Mouse (Mus musculus): ENCODE results near the gene Trp53i11.

Trp53i11 gene

GRCm38 (mm10) chr2:93171929-93172328 lies 15.4 kb upstream of the Trp53i11 start:
- DNase-seq (ENCODE audit: low spot score): no peak

- DNase-seq (ENCODE audit: low spot score): no peak
These were observed 14.9 kb upstream of the Trp53i11 start for GRCm38 (mm10) chr2:93172460-93172859.

GRCm38 (mm10) chr2:93174159-93174558 lies 13.2 kb upstream of the Trp53i11 start:
- DNase-seq (ENCODE audit: low spot score): peak; percentile 69

GRCm38 (mm10) chr2:93175278-93175677 lies 12.1 kb upstream of the Trp53i11 start:
- DNase-seq (ENCODE audit: low spot score): no peak

GRCm38 (mm10) chr2:93175721-93176120 lies 11.6 kb upstream of the Trp53i11 start:
- no peak for DNase-seq (ENCODE audit: low spot score)

- DNase-seq (ENCODE audit: low spot score): no peak
These were observed 11.1 kb upstream of the Trp53i11 start for GRCm38 (mm10) chr2:93176193-93176798.

GRCm38 (mm10) chr2:93176871-93177667 lies 10.3 kb upstream of the Trp53i11 start:
- DNase-seq (ENCODE audit: low spot score): peak; percentile 86

- DNase-seq (ENCODE audit: low spot score): no peak
These were observed 9.6 kb upstream of the Trp53i11 start for GRCm38 (mm10) chr2:93177668-93178312.

- DNase-seq (ENCODE audit: low spot score): no peak
These were observed 9.1 kb upstream of the Trp53i11 start for GRCm38 (mm10) chr2:93178313-93178677.

- no peak for DNase-seq (ENCODE audit: low spot score)
These were observed 7.7 kb upstream of the Trp53i11 start for GRCm38 (mm10) chr2:93179603-93180002.

GRCm38 (mm10) chr2:93180077-93180844 lies 7.1 kb upstream of the Trp53i11 start:
- DNase-seq (ENCODE audit: low spot score): no peak

GRCm38 (mm10) chr2:93182859-93183258 lies 4.5 kb upstream of the Trp53i11 start:
- no peak for DNase-seq (ENCODE audit: low spot score)

GRCm38 (mm10) chr2:93188020-93188760 lies 842 bp downstream of the Trp53i11 start:
- no peak for DNase-seq (ENCODE audit: low spot score)

- DNase-seq (ENCODE audit: low spot score): peak; percentile 75
These were observed 1.6 kb downstream of the Trp53i11 start for GRCm38 (mm10) chr2:93188761-93189458.

- peak; percentile 72 for DNase-seq (ENCODE audit: low spot score)
These were observed 3.6 kb downstream of the Trp53i11 start for GRCm38 (mm10) chr2:93190771-93191487.

- DNase-seq (ENCODE audit: low spot score): no peak
These were observed 4.3 kb downstream of the Trp53i11 start for GRCm38 (mm10) chr2:93191488-93192181.

GRCm38 (mm10) chr2:93192182-93192560 lies 4.8 kb downstream of the Trp53i11 start:
- no peak for DNase-seq (ENCODE audit: low spot score)

GRCm38 (mm10) chr2:93192671-93193080 lies 5.3 kb downstream of the Trp53i11 start:
- peak; percentile 76 for DNase-seq (ENCODE audit: low spot score)

- no peak for DNase-seq (ENCODE audit: low spot score)
These were observed 6.5 kb downstream of the Trp53i11 start for GRCm38 (mm10) chr2:93193806-93194205.

- DNase-seq (ENCODE audit: low spot score): peak; percentile 96
These were observed 11.5 kb downstream of the Trp53i11 start for GRCm38 (mm10) chr2:93198846-93199245.
